Mouse (Mus musculus) liver, adult 2 months (tissue): Measurements from ENCODE around the gene Knop1.

Experiments used
- CTCF ChIP-seq: fragments of 200-500 bp; IDR thresholded peaks from 2 replicates; pipeline ENCODE4 v1.5.1; 2011; ENCODE audit warnings: low read depth, low read length, control low read depth
- POLR2A ChIP-seq: fragments of 200-500 bp; IDR thresholded peaks from 2 replicates; pipeline ENCODE4 v1.6.1; 2011; ENCODE audit warnings: low read length, control low read depth; ENCODE audit not compliant: insufficient read depth; ENCODE audit errors: extremely low read depth

DNA sequence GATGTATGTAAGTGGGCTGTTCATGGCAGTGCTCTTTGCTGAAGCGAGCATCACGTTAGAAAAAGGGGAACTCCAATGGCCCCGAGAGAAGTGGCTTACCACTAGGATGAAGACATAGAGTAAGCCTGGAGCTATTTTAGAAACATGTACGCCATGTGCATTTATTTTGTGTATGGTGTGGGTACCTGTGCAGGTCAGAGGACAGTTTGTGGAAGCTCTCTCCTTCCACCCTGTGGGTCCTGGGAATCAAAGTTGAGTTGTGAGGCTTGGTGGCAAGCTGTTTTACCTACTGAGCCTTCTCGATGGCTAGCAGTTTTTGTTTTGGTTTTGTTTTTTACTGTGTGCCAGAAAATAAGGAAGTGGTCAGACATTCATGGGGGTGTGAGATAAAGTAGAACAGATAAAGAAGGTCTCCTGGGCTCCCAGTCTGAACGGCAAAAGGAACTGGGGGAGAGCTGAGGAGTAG lies 57.9 kb downstream of the Knop1 start:
- TF ChIP-seq CTCF (no peak), POLR2A (no peak)
